Mouse (Mus musculus): ENCODE data around the gene Fbxl16.

GRCm38 (mm10) chr17:25830806-25831431 is 22.0 kb downstream of the Fbxl16 start:
- TF ChIP-seq GATA1 (IDR thresholded peaks at IDR 0.05; ENCODE audit: borderline replicate concordance, low read length) (no peak), CTCF (IDR thresholded peaks at IDR 0.05; ENCODE audit: low read depth, low read length) (no peak), POLR2AphosphoS5 (IDR thresholded peaks at IDR 0.05; ENCODE audit: insufficient replicate concordance, low read depth, low read length) (no peak), TAL1 (conservative IDR thresholded peaks at IDR 0.05; ENCODE audit: low read depth, low read length) (no peak), GATA2 (IDR thresholded peaks at IDR 0.05; ENCODE audit: borderline replicate concordance, low read depth, low read length) (no peak)
